Comparison of ENCODE assay signal across 10 mouse cellular contexts in genomic region chrY:90724014-90724709, GRCm38 (mm10). TPM values are rescaled to one million over a fixed set of nuclear protein-coding genes. Genes with fewer than 3 reads are reported as not detected.
A peak's percentile ranks its signal among the peaks of the same experiment; 100 is the strongest.
DNase-seq lines count a peak whose midpoint lies in the region; ATAC-seq and TF ChIP-seq lines count a peak whose summit lies in the region.
"Not testable (repeated sequence)": the region's sequence is repeated elsewhere in the genome, so short reads cannot be mapped to it uniquely, and the experiment has no call there.
"Had no signal": no experiment of that assay in that cellular context is flagged by ENCODE, and none has a peak within 500 bp of the region (broad histone marks: within the 10 kb centered on the region; RNA-seq: fewer than 3 reads in every experiment).

No protein-coding gene starts in this region.

- H3K9ac ChIP-seq in ES-E14 (ENCODE audit: insufficient read depth, low read depth, low read length, poor library complexity, severe bottlenecking); forebrain, postnatal 0 days; hindbrain, embryonic 14.5 days: not testable (repeated sequence)

- H3K4me2 ChIP-seq in forebrain, postnatal 0 days (ENCODE audit: low read depth); hindbrain, embryonic 14.5 days (replicated peaks): not testable (repeated sequence)

- DNase-seq in ES-E14 (ENCODE audit: low read depth, low spot score), result peak; percentile 96
- peak; percentile 4 for DNase-seq in embryo, embryonic 11 days
- peak; percentile 24 for DNase-seq in forebrain, postnatal 0 days
- DNase-seq in hindbrain, embryonic 14.5 days (ENCODE audit: low spot score), result not testable (repeated sequence)
- DNase-seq in left cerebral cortex, adult 2 months (ENCODE audit: extremely low spot score in 1 of 2, low spot score in 2 of 2), result peak; percentile 8 to 31
- peak; percentile 60 for DNase-seq in retina, embryonic 14.5 days (ENCODE audit: low spot score)

- not testable (repeated sequence) for H3K27me3 ChIP-seq in forebrain, postnatal 0 days (ENCODE audit: insufficient read depth, low read length); hindbrain, embryonic 14.5 days (ENCODE audit: control insufficient read depth, insufficient read depth, low read length)

- H3K27ac ChIP-seq in ES-E14 (ENCODE audit: insufficient read depth, low read depth, low read length, poor library complexity, severe bottlenecking), result peak overlapping the region; percentile 57; the same call in 1 of the 2 replicates
- H3K27ac ChIP-seq in forebrain, postnatal 0 days (ENCODE audit: low read depth, low read length); hindbrain, embryonic 14.5 days; left cerebral cortex, adult 2 months: not testable (repeated sequence)

- H3K4me3 ChIP-seq in ES-E14 (ENCODE audit: insufficient read depth in 1 of 2, low read depth in 1 of 2, low read length in 2 of 2, poor library complexity in 1 of 2, severe bottlenecking in 1 of 2); forebrain, postnatal 0 days (ENCODE audit: low read depth, low read length); hindbrain, embryonic 14.5 days (replicated peaks; ENCODE audit: low read length); left cerebral cortex, adult 2 months: not testable (repeated sequence)

- WGBS in forebrain, postnatal 0 days, result 38% methylated on average over 8 of the region's 8 CpGs
- WGBS in hindbrain, embryonic 14.5 days, result 51% methylated on average over 8 of the region's 8 CpGs

- not testable (repeated sequence) for TF ChIP-seq CTCF in forebrain, postnatal 0 days (IDR thresholded peaks at IDR 0.05; ENCODE audit: low read depth); left cerebral cortex, adult 2 months (IDR thresholded peaks at IDR 0.05)

- peaks cover 27% of the 10 kb centered on the region for H3K36me3 ChIP-seq in ES-E14 (ENCODE audit: control insufficient read depth, insufficient read depth, low read length, poor library complexity, severe bottlenecking)
- not testable (repeated sequence) for H3K36me3 ChIP-seq in forebrain, postnatal 0 days (ENCODE audit: insufficient read depth); hindbrain, embryonic 14.5 days (replicated peaks; ENCODE audit: control insufficient read depth, insufficient read depth)

- not testable (repeated sequence) for H3K9me3 ChIP-seq in ES-E14 (ENCODE audit: control insufficient read depth, insufficient read depth, low read depth, low read length); forebrain, postnatal 0 days (ENCODE audit: low read length); hindbrain, embryonic 14.5 days (ENCODE audit: control insufficient read depth, low read length)

- H3K4me1 ChIP-seq in ES-E14 (ENCODE audit: control insufficient read depth in 2 of 2, insufficient read depth in 2 of 2, low read length in 2 of 2, poor library complexity in 1 of 2); forebrain, postnatal 0 days (ENCODE audit: insufficient read depth); hindbrain, embryonic 14.5 days (replicated peaks; ENCODE audit: control insufficient read depth, insufficient read depth, low read length): not testable (repeated sequence)

- in situ Hi-C loops in ES-E14 (cut with MboI; ENCODE audit: low sequenced_read_pairs in 2 of 2, unreplicated experiment in 2 of 2), result not testable (repeated sequence)

- intact Hi-C loops in left cerebral cortex, adult 2 months (cut with DNase I), result not testable (repeated sequence)

- ATAC-seq in forebrain, postnatal 0 days, result peak; percentile 47; the same call in 1 of the 2 replicates
- ATAC-seq in hindbrain, embryonic 14.5 days (ENCODE audit: low FRiP score), result peak; percentile 77; the same call in 1 of the 2 replicates
- ATAC-seq in megakaryocyte-erythroid progenitor cell, adult 5-6 weeks (replicated peaks; ENCODE audit: low FRiP score, low TSS enrichment, poor library complexity, severe bottlenecking), result peak; percentile 51; the same call in 1 of the 2 replicates

RNA-seq across cellular contexts. Expression of gene Gm21860, which starts 30.5 kb away (rescaled TPM):
- not detected in 2 replicates for total RNA-seq in ES-E14 (2012; rRNA removed)
- not detected in 2 replicates for total RNA-seq in forebrain, postnatal 0 days (2014; rRNA removed)
- polyA plus RNA-seq in forebrain, postnatal 0 days (2015; fragmentation: Nextera tagmentation; extraction: Ambion mirVana), result not detected in 2 replicates
- polyA plus RNA-seq in hindbrain, embryonic 14.5 days (2014; fragmentation: Nextera tagmentation; extraction: Ambion mirVana), result not detected in 2 replicates
- not detected for total RNA-seq in left cerebral cortex, adult 2 months (2021)
- total RNA-seq in megakaryocyte-erythroid progenitor cell, adult 5-6 weeks (2014; fragmentation: Nextera tagmentation), result not detected in 2 replicates
- not detected in 2 replicates for total RNA-seq in megakaryocyte-erythroid progenitor cell, adult 5-6 weeks (2017)
- total RNA-seq: gastrocnemius, adult 18-20 months had no signal
- polyA plus RNA-seq: activated CD4-positive, CD25-positive, alpha-beta regulatory T cell, adult 4 months; heart, postnatal 0 days had no signal
